Mouse (Mus musculus) thymus, adult 18-20 months (tissue): ENCODE measurements around the gene Nat8f7.
"Not testable (repeated sequence)": the region's sequence is repeated elsewhere in the genome, so short reads cannot be mapped to it uniquely, and the experiment has no call there.

Experiments used
- DNase-seq, 2 experiments: peaks; one replicate each; pipeline ENCODE4 v3.0.0; 2022; ENCODE audit warnings: mixed read lengths in 2 of 2

The Nat8f7 gene

GRCm38 (mm10) chr6:85713105-85713504 lies at the start of gene Nat8f7:
Gene Nat8f7, minus strand, starts transcription at chr6:85713205.
- DNase-seq: not testable (repeated sequence)

GRCm38 (mm10) chr6:85762678-85763077 lies 49.7 kb upstream of the Nat8f7 start:
- not testable (repeated sequence) for DNase-seq

- DNase-seq: not testable (repeated sequence)
These were observed 42.8 kb upstream of the Nat8f7 start for GRCm38 (mm10) chr6:85755705-85756249.

GRCm38 (mm10) chr6:85709607-85710006 lies 3.4 kb downstream of the Nat8f7 start:
- DNase-seq: not testable (repeated sequence)

- not testable (repeated sequence) for DNase-seq
These were observed 3.8 kb downstream of the Nat8f7 start for GRCm38 (mm10) chr6:85709206-85709605.

- not testable (repeated sequence) for DNase-seq
These were observed 11.1 kb downstream of the Nat8f7 start for GRCm38 (mm10) chr6:85701943-85702342.
